Mouse (Mus musculus) colon, adult 2 months (tissue): ENCODE data around the gene Olfr847. TPM values are rescaled to one million over a fixed set of nuclear protein-coding genes. Genes with fewer than 3 reads are reported as not detected.

Experiments
- polyA plus RNA-seq: library from polyadenylated mRNA; depleted of rRNA; stranded (reverse); fragments of >200 nt; gene quantifications from 2 replicates; pipeline ENCODE4 v1.2.3, GENCODE M21; 2012; rRNA removed

Gene Olfr847
- polyA plus RNA-seq = not detected in 2 replicates

DNA sequence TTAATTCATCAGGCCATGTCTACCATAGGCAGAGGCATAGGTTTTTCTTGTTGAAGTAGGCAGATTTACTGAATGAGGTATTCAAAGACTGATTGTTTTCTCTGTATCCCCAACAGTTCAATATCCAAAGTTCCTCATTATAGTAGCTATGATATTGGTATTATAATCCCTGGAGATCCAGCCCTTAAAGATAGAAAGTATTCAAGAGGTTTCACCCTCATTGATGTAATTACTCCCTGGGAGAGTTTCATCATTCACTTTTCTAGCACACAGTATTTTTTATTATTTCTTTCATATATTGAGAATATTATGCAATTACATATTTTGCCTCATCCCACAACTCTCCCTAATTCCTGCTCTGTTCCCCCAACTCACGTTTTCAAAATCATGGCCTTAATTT, at the start of gene Olfr847:
Olfr847 (minus strand) TSS at position 101 of the 400 bp plus-strand sequence.

GRCm38 (mm10) chr9:19363905-19364304, 14.6 kb downstream of the Olfr847 start, which contains the start of gene Olfr846:
TSS of gene Olfr846 (minus strand) at chr9:19364005.

DNA sequence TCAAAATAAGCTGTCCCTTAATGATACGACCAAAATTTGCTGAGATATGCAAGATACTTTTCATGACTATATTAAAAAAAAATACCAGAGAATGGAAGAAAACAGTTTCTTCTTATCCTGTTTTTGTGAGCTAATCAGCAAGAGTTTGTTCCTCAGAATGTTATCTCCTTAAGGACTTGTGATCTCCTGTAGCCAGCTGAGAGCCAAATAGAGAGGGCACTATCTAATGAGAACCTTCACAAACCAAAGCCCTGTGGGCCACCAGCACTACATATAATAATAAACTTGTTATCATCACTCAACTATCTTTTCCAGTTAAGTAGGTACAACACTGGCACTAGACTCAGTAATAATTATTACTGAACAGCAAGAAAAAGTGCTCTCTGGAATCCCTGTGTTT, 42.3 kb downstream of the Olfr847 start, which contains the start of gene Olfr845:
Olfr845 (plus strand) TSS at position 301 of the 400 bp plus-strand sequence.

Other genes with a start within 250 kb of the Olfr847 start
- gene Olfr837, start 242.4 kb downstream of the Olfr847 start, polyA plus RNA-seq = not detected in 2 replicates
- not detected in 2 replicates for gene Olfr839-ps1, start 201.4 kb downstream of the Olfr847 start, polyA plus RNA-seq
- not detected in 2 replicates for gene Olfr843, start 126.7 kb downstream of the Olfr847 start, polyA plus RNA-seq
- not detected in 2 replicates for gene Olfr844, start 62.3 kb downstream of the Olfr847 start, polyA plus RNA-seq
- not detected in 2 replicates for gene Olfr845, start 42.2 kb downstream of the Olfr847 start, polyA plus RNA-seq
- gene Olfr846, start 14.7 kb downstream of the Olfr847 start, polyA plus RNA-seq = not detected in 2 replicates
- gene Olfr849, start 61.6 kb upstream of the Olfr847 start, polyA plus RNA-seq = not detected in 2 replicates
- not detected in 2 replicates for gene Olfr850, start 99.6 kb upstream of the Olfr847 start, polyA plus RNA-seq
- gene Olfr851, start 114.6 kb upstream of the Olfr847 start, polyA plus RNA-seq = not detected in 2 replicates
- not detected in 2 replicates for gene Olfr853, start 162.4 kb upstream of the Olfr847 start, polyA plus RNA-seq
- not detected in 2 replicates for gene Olfr854, start 188.7 kb upstream of the Olfr847 start, polyA plus RNA-seq
- gene Olfr855, start 203.9 kb upstream of the Olfr847 start, polyA plus RNA-seq = not detected in 2 replicates
- gene Zfp317, start 243.4 kb upstream of the Olfr847 start, polyA plus RNA-seq = 3.9 and 4.6 TPM in 2 replicates